Mouse (Mus musculus): Measurements from ENCODE around the gene C2cd3. TPM values are rescaled to one million over a fixed set of nuclear protein-coding genes. Genes with fewer than 3 reads are reported as not detected.

Gene C2cd3
- total and polyA plus RNA-seq, 3 experiments = 8.5 to 23.5 TPM; not detected in 1

- Histone ChIP-seq H3K27me3 (ENCODE audit: control insufficient read depth in 1 of 2, insufficient read depth in 2 of 2, low read length in 2 of 2) (no peaks in the 10 kb centered on the region), H3K79me2 (ENCODE audit: control insufficient read depth, insufficient read depth, low read length, poor library complexity) (peaks cover 37% of the 10 kb centered on the region), H3K4me1 (ENCODE audit: control insufficient read depth in 1 of 2, insufficient read depth in 2 of 2, low read length in 2 of 2) (peaks cover 3 to 12% of the 10 kb centered on the region in 2 experiments; a peak in 3 of 4 replicates), H3K27ac (ENCODE audit: control insufficient read depth, low read depth, low read length) (peak overlapping the region; percentile 90), H3K4me3 (ENCODE audit: control insufficient read depth in 1 of 2, insufficient read depth in 1 of 2, low read depth in 2 of 2, low read length in 2 of 2) (peak overlapping the region; percentile 69 to 83), H3K36me3 (ENCODE audit: control insufficient read depth in 1 of 2, insufficient read depth in 2 of 2, low read length in 2 of 2) (peaks cover 0 to 11% of the 10 kb centered on the region in 2 experiments; a peak in 3 of 4 replicates), H3K9ac (ENCODE audit: control insufficient read depth, low read depth, low read length, poor library complexity, severe bottlenecking) (peak overlapping the region; percentile 80), H3K9me3 (replicated peaks; ENCODE audit: insufficient read depth, low read length) (no peaks in the 10 kb centered on the region)
- TF ChIP-seq POLR2AphosphoS2 (IDR thresholded peaks at IDR 0.05; ENCODE audit: low read length) = no peak
- 0 out of 2 replicates have a peak, but pooled peaks have one; percentile 16 for TF ChIP-seq MYC (IDR thresholded peaks at IDR 0.05; ENCODE audit: low read depth, low read length)
- TF ChIP-seq SMC3 (IDR thresholded peaks at IDR 0.05; ENCODE audit: low read depth, low read length) = no peak
- TF ChIP-seq TCF12 (IDR thresholded peaks at IDR 0.05; ENCODE audit: low read depth, low read length) = no peak
- no peak for DNase-seq (ENCODE audit: low read depth, low spot score)
Observed at GRCm38 (mm10) chr7:100495042-100495441, 123.0 kb downstream of the C2cd3 start.

- Histone ChIP-seq H3K36me3 (ENCODE audit: control insufficient read depth in 1 of 2, insufficient read depth in 2 of 2, low read length in 2 of 2) (peaks cover 0 to 11% of the 10 kb centered on the region in 2 experiments; a peak in 3 of 4 replicates), H3K4me3 (ENCODE audit: control insufficient read depth in 1 of 2, insufficient read depth in 1 of 2, low read depth in 2 of 2, low read length in 2 of 2) (peak overlapping the region; percentile 69 to 83), H3K27me3 (ENCODE audit: control insufficient read depth in 1 of 2, insufficient read depth in 2 of 2, low read length in 2 of 2) (no peaks in the 10 kb centered on the region), H3K4me1 (ENCODE audit: control insufficient read depth in 1 of 2, insufficient read depth in 2 of 2, low read length in 2 of 2) (peaks cover 3 to 12% of the 10 kb centered on the region in 2 experiments; a peak in 3 of 4 replicates), H3K79me2 (ENCODE audit: control insufficient read depth, insufficient read depth, low read length, poor library complexity) (peaks cover 37% of the 10 kb centered on the region), H3K9ac (ENCODE audit: control insufficient read depth, low read depth, low read length, poor library complexity, severe bottlenecking) (peak overlapping the region; percentile 80), H3K27ac (ENCODE audit: control insufficient read depth, low read depth, low read length) (peak overlapping the region; percentile 90), H3K9me3 (replicated peaks; ENCODE audit: insufficient read depth, low read length) (no peaks in the 10 kb centered on the region)
- DNase-seq (ENCODE audit: low read depth, low spot score) = peak; percentile 95
- TF ChIP-seq EP300 (IDR thresholded peaks at IDR 0.05; ENCODE audit: low read depth in 1 of 2, low read length in 2 of 2) = peak in 1 of 2 experiments; percentile 24; a peak in 1 of 4 replicates
- no peak for TF ChIP-seq USF1 (IDR thresholded peaks at IDR 0.05; ENCODE audit: low read depth, low read length)
- no peak for TF ChIP-seq MEF2A (IDR thresholded peaks at IDR 0.05; ENCODE audit: extremely low read depth, insufficient replicate concordance, low read depth, low read length, poor library complexity, severe bottlenecking)
- no peak for TF ChIP-seq RCOR1 (IDR thresholded peaks at IDR 0.05; ENCODE audit: low read depth, low read length)
- 0 out of 2 replicates have a peak, but pooled peaks have one; percentile 22 for TF ChIP-seq ELF1 (IDR thresholded peaks at IDR 0.05; ENCODE audit: low read depth, low read length)
- peak in 1 of 2 experiments; percentile 56; a peak in 1 of 4 replicates for TF ChIP-seq POLR2A (IDR thresholded peaks at IDR 0.05; ENCODE audit: control insufficient read depth in 1 of 2, insufficient read depth in 1 of 2, low read depth in 1 of 2, low read length in 2 of 2, poor library complexity in 1 of 2)
- TF ChIP-seq TBP (IDR thresholded peaks at IDR 0.05; ENCODE audit: low read depth, low read length) = 0 out of 2 replicates have a peak, but pooled peaks have one; percentile 21
- TF ChIP-seq CHD2 (IDR thresholded peaks at IDR 0.05; ENCODE audit: low read length) = peak; percentile 70
- peak; percentile 74; the same call in 1 of the 2 replicates for TF ChIP-seq MAZ (IDR thresholded peaks at IDR 0.05; ENCODE audit: low read depth, low read length)
- no peak for TF ChIP-seq UBTF (IDR thresholded peaks at IDR 0.05; ENCODE audit: borderline replicate concordance, insufficient read depth, low read depth, low read length)
- TF ChIP-seq ZNF384 (IDR thresholded peaks at IDR 0.05; ENCODE audit: low read depth, low read length) = no peak
- TF ChIP-seq KAT2A (conservative IDR thresholded peaks at IDR 0.05; ENCODE audit: low read depth, low read length) = no peak
- TF ChIP-seq TCF12 (IDR thresholded peaks at IDR 0.05; ENCODE audit: low read depth, low read length) = peak; percentile 37
- TF ChIP-seq SIN3A (IDR thresholded peaks at IDR 0.05; ENCODE audit: low read length) = peak; percentile 54
- no peak for TF ChIP-seq RAD21 (IDR thresholded peaks at IDR 0.05; ENCODE audit: low read depth, low read length)
- no peak for TF ChIP-seq CHD1 (IDR thresholded peaks at IDR 0.05; ENCODE audit: low read depth, low read length)
- no peak for TF ChIP-seq ZC3H11A (IDR thresholded peaks at IDR 0.05; ENCODE audit: low read depth, low read length)
Observed at GRCm38 (mm10) chr7:100495581-100496251, 123.7 kb downstream of the C2cd3 start.
